Mouse (Mus musculus) adrenal gland, adult (tissue): Measurements from ENCODE around the gene Bclaf1.

Experiments
- DNase-seq, 2 experiments: peaks; one replicate each; pipeline ENCODE4 v3.0.0; 2022 to 2023; ENCODE audit warnings: low spot score in 1 of 2; ENCODE audit not compliant: inconsistent age in 2 of 2

Bclaf1 gene

DNA sequence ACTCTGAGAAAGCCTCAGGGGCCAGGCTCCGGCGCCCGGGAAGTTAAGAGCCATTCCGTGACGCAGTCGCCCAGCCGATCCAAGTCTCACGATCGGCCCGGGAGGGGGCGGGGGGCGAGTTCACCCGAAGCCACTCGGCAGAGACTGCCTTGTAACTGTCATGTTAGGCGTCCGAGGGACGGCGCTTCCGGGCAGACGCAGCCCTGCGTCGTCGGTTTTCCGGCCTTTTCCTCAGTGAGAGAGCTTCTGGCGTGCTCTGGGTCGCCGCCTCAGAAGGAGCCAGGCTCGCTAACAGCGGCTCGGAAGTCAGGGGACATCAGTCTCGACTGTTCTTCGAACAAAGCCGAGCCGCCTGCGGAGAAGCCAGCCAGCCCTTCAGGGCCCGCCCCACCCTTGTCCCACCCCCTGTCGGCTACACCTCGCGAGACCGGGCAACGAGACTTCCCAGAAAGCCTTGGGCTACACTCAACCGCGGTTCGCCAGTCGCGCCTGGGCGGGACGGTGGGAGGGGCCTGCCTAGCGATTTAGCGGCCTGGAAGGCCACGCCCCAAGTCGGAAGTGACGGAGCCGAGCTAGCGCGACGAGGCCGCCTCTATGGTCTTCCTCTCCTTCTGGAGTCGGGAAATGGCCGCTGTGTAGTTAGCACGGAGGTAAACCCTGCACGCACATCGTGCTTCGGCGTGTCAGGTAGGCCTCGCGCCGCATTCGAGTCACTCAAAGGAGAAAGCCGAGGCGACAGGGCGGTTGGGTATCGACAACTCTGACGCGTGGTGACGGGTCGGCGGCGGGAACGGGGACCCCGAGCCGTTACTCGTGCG, at the start of gene Bclaf1:
TSS of gene Bclaf1 (plus strand) at position 552 of the 818 bp plus-strand sequence.
- DNase-seq = peak; percentile 100

DNA sequence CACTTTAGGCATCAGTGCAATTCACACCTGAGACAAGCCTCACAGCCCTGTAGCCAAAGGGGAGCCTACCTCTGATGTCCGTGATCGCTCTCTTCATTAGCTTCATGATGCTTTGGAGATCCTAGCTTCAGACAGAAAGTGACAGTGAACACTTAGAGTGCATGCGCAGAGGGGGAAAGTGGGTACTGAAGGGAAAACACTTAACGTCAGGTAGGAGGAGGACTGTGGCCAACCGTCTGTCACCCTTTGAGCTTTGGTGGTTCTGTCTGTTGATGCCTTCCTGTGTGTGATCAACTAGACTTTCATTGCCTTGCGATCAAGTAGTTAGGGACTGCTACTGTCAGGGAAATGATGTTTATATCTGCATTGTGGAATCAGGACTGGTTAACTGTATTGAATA, 49.4 kb upstream of the Bclaf1 start:
- DNase-seq = no peak

DNA sequence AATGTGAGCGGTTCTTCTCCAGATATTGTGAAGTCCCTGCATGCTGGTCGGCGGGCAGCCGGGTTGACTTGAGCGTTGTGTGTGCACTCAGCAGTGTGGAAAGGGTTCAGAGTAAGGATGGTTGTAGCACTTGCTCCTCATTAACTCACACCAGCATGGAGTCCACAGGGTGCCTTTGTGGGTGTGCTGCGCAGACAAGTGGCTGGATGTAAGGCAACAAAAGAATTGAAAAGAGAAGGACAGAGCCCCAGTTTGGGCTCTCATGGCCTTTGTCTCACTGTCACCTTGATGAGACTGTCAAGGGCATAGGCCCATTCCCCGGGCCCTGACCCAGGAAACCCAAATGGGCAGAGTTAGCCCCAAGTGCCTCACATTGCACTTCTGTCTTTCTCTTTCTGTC, 47.8 kb upstream of the Bclaf1 start:
- DNase-seq = no peak

DNA sequence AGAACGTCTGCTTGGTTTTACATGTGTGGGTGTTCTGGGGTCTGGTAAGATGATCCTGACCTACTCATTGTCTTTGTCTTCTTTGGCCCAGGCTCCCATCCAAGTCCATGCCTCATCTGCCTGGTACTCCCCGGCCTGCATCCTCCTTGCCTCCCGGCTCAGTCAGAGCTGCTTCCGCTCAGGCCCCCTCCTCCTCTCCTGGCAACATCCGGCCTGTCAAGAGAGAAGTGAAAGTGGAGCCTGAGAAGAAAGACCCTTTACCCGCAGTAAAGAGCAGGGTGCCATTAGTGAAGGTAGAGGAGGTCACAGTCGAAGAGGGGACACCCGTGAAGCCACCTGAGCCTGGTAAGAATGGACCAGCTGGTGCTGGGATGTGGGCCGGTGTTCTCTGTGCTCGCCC, 45.2 kb upstream of the Bclaf1 start:
- DNase-seq = peak in 1 of 2 experiments; percentile 37

DNA sequence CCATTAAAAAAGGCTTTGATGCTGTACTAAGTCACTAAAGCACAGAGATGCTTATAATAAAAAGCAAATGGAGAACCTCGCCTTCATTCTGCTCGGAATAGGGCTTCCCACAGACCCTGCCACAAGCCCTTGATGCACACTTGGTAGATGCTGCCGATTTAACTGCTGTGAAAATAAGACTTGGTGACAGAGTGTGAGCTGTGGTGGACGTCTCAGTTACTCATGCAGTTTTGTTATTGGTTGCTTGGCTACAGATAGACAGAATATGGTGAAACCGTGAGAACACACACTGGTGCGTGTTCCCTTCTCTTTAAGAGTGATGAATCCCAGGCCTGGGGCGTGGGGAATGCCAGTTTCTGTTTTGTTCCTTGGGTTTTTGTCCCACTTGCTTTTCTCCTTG, 43.3 kb upstream of the Bclaf1 start:
- DNase-seq = no peak

DNA sequence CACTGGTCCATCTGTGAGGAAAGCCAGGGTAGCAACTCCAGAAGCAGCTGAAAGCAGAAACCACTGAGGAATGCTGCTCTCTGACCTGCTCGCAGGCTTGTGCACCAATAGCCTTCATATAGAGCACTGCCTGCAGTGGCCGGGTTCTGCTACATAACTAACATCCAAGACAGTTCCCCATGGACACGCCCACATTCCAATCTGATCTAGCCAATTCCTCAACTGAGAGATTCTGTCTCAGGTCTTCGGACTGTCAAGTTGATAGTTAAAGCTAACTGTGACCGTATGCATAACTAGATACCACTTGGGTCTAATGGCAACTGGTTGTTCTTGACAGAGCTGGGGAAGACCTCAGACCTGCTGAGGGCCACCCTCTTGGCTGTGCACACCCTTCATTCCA, 39.9 kb upstream of the Bclaf1 start:
- DNase-seq = no peak

DNA sequence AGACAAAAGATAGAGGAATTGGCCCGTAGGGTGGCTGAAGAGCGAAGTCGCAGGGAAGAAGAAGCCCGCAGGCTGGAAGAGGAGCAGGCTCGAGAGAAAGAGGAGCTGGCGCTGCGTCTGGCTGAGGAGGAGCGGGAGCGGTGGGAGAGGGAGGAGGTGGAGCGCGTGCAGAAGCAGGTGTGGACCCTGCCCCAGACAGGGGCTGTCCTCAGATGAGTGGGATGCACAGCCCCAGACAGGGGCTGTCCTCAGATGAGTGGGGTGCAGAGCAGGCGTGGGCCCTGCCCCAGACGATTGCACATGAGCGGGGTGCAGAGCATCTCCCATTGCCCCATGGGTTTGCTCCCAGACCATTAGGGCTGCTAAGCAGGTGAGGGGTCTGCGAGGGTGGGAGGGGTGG, 39.0 kb upstream of the Bclaf1 start:
- DNase-seq = no peak

DNA sequence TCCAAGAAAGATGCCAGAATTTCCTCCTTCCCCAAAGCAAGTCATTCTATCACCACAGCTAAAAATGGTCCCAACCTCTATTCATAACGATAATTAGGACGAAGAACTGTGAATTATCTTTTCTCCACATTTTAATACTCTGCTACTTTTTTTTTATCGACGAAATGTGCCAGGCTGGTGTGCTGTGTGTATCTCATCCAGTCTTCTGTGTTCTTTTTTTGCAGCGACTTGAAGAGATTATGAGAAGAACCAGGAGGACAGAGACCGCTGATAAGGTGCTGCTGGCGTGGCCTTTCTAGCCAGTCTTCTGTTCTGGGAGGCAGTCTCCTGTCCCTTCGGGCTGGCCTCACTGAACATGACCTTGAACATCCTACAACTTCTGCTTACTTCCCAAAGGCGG, 38.2 kb upstream of the Bclaf1 start:
- peak; percentile 24 to 43 for DNase-seq

DNA sequence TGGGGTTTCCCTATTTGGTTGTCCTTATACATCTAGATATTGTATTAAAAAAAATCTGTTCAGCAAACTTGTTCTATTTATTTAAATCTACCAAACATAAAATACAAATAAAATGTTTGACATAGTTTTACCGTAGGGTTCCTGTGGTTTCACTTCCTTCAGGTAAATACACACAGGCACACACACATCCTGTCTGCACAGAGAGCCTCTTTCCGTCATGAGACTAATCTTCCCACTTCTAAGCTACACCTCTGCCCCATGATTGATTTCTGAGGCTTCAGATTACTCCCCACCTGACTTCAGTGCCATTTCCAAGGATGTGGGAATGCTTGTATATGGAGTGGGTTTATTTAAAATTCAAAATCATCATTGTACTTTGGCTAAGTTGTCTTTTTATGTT, 30.8 kb upstream of the Bclaf1 start:
- no peak for DNase-seq

DNA sequence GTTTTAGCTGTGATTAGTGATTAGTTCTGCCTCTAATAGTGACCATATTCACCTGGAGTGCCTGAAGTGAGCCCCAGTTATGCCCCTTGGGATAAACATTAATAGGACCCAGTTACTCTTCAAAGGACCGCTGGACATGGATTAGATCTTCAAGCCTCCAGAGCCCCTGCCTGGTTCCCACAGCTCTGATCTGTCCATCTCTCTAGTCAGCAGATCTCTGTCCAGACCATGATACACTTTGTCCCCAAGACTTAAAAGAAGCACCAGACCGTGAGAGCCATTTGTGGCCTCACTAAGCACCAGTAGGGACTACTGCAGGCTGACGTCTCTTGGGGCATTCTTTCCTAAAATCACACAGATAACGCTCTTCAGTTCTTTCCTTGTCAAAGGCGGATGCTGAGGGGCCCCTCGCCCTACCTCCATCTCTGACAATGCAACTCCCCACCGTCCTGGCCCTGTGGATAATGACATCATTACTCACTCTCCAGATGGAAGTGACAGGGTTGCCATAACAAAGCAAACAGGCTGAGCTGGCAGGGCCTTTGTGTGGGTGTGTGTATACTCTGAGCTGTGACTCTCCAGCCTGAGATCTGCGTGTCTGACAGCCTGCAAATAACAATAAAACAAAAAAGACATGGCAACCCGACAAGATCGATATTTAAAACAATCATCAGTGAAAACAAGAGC, 26.8 kb upstream of the Bclaf1 start:
- peak; percentile 18 to 50 for DNase-seq

DNA sequence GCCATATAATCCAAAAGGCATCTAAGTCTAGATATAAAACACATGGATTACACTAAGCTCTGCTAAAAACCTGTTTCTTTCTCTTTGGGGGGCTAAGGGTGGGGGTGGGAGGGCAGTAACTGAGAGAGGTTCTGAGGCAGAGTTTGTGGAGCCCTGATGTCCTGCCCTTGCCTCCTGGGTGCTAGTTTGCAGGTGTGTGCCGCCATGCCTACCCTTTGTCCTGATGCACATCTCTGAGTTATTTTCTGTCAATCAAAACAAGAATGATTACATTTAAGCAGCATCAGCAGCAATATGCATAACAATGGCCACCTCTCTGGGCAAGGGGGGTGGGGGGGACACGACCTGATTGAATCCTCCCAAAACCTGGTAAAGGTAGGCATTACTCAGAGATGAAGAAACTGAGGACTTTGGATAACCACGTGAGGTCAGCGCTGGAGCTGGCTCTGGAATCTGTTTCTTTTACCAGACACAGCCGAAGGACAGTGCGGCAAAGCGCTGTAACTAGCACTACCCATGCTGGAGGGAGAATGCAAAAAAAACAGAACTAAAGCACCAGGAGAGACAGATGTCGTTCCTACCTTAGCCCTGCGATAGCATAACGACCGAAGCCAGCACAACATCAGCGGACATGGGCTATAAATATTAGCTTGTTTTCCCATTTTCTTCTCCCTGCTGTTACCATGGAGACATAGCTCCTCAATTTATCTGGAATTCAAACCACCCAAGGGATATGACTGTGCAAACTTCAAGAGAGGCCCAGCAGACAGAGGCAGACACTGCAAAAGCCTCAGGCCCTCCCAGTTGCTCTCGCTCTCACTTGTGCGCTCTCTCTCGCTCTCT, 26.1 kb upstream of the Bclaf1 start:
- peak in 1 of 2 experiments; percentile 44 for DNase-seq

DNA sequence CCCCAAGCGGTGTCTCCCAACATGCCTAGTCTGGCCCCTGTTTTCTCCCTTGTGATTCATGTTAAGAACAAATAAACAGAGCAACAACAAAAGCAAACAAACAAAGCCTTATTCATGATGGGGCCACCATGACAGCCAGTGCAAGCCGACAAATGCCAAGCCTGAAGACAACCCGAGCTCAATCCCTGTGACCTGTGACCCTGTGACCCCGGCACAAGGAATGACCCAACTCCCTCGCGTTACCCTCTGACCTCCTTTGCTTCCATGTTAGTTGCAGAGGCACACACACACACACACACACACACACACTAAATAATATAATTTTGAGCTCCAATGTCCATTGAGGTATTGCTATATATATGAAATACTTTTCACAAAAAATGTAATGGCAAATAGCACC, 24.9 kb upstream of the Bclaf1 start:
- no peak for DNase-seq

DNA sequence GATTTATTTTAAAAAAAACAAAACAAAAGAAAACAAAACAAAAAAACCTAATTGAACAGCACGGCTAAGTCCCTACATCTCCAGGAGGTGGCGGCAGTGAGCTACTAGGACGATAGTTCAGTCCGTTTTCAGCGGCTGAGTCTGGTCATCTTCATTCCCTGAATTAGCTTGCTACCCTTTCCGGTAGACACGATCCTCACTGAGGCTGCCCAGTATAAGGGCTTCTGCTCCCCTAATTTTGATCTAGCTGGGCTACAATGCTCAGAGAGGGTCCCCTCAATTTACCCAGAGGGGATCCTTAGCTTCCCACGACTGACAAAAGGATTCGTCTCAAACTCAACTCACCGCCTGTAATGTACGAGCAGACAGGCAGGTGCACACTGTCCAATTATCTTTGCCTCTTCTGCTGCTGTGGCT, 21.8 kb upstream of the Bclaf1 start:
- DNase-seq = peak; percentile 75 to 92

DNA sequence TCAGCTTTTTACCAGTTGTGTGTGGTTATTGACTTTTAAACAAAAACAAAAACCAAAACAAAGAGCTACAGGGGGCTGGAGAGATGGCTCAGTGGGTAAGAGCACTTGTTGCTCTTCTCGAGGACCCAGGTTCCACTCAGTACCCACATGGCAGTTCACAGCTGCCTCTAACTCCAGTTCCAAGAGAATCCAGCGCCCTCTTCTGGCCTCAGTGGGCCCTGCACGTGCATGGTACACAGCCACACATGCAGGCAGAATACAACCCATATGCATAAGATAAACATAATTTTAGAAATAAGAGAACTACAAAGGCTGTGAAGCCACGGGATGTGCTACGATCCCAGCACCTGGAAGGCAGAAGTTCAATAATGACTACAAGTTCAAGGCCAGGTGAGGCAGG, 16.3 kb upstream of the Bclaf1 start:
- no peak for DNase-seq

DNA sequence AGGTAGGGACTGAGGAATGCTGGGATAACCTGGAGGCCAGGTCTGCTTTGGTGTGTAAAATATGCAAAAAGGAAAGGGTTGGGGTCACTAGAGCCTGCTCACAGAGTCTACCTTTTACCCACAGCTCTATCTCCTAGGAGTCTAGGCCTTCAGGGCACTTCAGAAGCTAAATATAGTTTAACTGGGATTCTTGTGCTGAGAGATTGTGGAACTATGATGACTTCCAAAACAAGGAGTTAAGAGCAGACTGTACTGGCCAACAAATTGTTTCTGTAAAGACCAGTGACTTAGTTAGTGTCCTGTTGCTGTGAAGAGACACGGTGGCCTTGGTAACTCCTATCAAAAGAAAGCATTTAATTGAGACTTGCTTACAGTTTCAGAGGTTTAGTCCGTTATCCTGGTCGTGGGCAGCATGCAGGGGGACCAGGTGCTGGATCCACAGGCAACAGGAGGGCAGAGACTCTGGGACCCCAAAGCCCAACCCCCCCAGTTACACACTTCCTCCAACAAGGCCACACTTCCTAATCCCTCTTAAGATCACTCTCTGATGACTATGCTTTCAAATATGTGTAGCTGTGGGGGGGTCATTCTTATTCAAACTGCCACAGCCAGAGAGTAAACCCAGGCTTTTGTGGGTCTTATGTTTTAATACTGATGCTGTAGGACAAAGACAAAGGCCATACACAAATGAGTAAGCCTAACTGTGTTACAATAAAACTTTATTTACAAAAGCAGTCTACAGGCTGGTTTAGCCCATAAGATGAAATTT, 13.9 kb upstream of the Bclaf1 start:
- DNase-seq = no peak

DNA sequence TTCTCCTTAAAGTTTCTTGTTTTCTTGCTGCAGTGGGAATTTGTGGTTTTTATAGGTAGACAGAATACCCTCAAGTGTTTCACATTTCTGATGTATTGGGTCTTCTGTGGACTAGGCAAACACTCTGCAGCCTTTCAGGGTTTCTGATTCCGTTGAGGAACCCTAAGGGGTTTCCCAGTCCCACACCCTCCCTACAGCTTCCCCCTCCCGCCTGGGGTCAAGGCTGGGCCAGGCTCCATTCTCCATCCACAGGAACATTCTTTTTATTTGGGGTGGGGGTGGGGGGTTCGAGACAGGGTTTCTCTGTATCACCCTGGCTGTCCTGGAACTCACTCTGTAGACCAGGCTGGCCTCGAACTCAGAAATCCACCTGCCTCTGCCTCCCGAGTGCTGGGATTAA, 13.2 kb upstream of the Bclaf1 start:
- DNase-seq = no peak

DNA sequence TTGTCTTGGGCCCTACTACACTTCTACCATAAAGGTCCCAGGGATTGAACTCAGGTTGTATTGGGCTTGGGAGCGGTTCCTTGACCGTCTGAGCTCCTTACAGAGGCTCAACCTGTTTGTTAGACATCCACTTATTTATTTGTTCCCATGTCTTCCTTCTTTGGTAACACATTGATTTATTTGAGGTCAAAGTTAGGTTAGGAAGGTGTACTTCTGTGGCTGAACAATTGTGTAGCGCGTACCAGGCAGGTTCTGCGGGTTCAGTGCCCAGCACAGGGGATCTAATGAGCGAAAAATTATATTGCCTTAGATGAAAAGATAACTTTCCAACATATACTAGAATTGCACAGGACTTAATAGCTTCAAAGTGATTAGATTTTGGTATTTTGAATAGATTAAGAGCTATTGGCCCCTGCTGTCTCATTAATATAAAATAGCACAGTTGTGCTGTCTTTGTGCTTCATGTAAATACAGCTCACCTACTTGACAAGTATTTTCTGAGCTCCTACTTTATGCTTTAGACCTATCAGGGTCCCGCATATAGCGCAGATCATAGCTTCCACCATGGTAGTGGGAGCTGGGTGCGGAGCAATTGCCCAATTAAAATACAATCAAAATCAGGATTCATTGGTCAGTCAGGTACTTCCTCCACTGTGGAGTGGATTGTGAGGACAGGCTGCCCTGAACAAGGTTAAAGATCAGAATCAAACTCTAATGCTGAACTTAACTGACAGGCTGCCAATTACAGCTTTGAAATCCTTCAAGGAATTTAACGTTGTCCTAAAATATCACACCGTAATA, 1.1 kb upstream of the Bclaf1 start:
- DNase-seq = peak; percentile 31 to 53

DNA sequence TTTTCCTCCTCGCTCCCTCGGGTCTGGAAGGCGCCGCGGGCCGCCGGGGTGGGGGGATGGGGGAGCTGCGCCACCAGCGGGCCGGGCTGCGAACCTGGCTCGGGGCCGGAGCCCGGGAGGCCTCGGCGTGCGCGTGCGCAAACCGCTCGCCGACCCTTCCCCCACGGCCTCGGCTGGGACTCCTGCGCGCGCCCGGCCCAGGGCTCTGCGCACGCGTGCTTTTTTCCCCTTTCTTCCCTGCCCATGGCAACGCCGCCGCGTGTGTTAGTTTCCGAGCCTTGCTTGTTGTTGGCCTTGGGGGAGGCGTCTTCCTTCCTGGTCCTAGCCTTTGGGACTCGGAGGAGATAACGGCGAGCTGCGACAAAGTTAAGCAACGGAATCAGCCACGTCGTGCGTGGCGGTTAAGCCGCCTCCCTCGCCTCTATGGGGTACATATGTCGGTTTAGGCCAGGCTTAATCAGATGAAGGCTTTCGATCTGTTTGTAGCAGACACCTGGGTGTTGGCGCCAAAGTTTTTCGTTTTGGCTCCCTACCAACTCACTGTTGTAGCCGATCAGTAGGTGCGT, 550 bp downstream of the Bclaf1 start:
- DNase-seq = peak; percentile 93 to 97

DNA sequence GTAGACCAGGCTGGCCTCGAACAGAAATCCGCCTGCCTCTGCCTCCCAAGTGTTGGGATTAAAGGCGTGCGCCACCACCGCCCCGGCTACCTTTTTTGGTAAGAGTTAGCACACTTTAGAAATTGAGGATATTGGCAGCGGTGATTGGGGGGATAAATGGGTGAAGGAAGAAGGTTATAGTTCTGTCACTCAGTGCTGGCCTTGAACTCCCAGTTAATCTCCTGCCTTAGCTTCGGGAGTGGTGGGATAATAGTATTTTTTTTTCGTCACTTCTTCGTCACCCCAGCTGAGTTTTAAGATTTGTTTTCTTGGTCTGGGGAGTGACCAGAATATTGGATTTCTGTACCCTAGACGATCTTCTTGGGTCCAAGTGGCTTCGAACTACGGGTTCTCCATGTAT, 1.2 kb downstream of the Bclaf1 start:
- peak in 1 of 2 experiments; percentile 63 for DNase-seq

DNA sequence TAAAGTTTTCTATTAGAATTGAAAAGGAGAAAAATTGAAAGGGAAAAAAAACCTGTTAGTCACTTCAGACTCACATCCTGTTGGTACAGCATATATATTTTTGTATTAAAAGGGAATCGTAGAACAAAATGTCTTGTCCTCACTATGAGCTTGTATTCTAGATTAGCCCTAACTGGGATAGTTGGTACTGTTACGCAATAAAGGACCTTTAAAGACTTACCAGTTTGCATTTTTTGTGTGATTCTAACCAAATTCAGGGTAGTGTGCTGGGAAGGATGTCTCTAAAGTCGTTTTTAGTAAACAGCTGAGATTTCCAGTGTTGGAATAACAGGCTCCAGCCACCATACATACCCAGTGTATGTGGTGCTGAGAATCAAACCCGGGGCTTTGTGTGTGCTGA, 1.7 kb downstream of the Bclaf1 start:
- DNase-seq = peak in 1 of 2 experiments; percentile 50
